Mouse (Mus musculus) C2C12 (cell line): ENCODE data around the gene Adprh.

Experiments used
- CEBPB ChIP-seq: IDR thresholded peaks from one replicate; pipeline ENCODE4 v1.6.1; 2011; ENCODE audit warnings: low read depth, mild to moderate bottlenecking, control low read depth, moderate library complexity
- CTCF ChIP-seq: IDR thresholded peaks from one replicate; pipeline ENCODE4 v1.5.1; 2011; ENCODE audit not compliant: control insufficient read depth, insufficient read depth, insufficient read length
- MYOD1 ChIP-seq: IDR thresholded peaks from one replicate; pipeline ENCODE4 v1.6.1; 2011; ENCODE audit warnings: low read depth; ENCODE audit not compliant: control insufficient read depth, insufficient read length

DNA sequence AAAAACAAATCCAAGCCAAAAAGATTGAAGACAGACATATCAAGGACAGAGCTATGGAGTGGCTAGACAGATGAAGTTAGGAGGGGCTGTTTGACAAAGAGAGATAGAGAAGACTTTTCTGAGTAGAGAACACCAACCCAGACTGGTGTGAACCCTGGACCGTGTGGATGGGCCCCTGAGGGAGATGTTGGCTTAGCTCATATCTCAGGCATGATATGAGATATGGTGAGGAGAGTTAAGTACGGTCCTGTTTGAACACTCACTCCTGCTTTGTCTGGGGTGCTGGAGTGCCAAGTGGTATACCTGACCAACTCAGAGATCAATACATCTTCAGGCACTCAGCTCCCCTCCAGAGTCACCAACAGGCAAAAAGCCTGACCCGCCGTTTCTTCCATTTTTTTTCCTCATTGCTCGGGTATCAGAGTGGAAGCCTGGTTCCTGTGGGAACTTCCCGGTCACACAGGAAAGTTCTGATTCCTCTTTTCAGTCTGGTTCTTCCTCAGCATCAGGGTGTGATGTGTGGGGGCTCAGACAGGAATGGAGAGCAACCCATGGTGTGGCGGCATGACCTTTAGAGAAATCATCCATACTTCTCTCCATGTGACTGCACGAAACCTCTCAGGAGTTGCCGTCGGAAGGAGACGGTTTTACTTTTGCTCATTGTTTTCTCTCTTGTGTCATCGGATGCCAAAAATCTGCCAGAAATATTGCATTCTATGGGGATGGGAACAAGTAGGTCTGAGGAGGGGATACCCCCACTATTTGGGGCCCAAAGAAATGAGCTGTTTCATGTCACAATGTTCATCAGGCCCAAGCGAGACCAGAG lies 14.8 kb upstream of the Adprh start:
- TF ChIP-seq CTCF (no peak), MYOD1 (no peak), CEBPB (no peak)
